Mouse (Mus musculus): ENCODE results near the gene Krt15. TPM values are rescaled to one million over a fixed set of nuclear protein-coding genes. Genes with fewer than 3 reads are reported as not detected.

Krt15 gene
- not detected for total RNA-seq (2021)

GRCm38 (mm10) chr11:100135731-100136130, at the start of gene Krt15:
Gene Krt15, minus strand, starts transcription at chr11:100135928.
- intact Hi-C loops (cut with DNase I) = no loop called here

GRCm38 (mm10) chr11:100181725-100182124, 46.0 kb upstream of the Krt15 start:
- DNase-seq (ENCODE audit: low spot score in 2 of 2) = no peak

More at GRCm38 (mm10) chr11:100135731-100136130, at the start of gene Krt15:
- no peak for DNase-seq (ENCODE audit: low spot score in 2 of 2)

GRCm38 (mm10) chr11:100179260-100179659, 43.5 kb upstream of the Krt15 start:
- intact Hi-C loops (cut with DNase I) = no loop called here
- DNase-seq (ENCODE audit: low spot score in 2 of 2) = no peak

More at GRCm38 (mm10) chr11:100181725-100182124, 46.0 kb upstream of the Krt15 start:
- intact Hi-C loops (cut with DNase I) = no loop called here

GRCm38 (mm10) chr11:100178307-100178706, 42.6 kb upstream of the Krt15 start:
- intact Hi-C loops (cut with DNase I) = no loop called here
- no peak for DNase-seq (ENCODE audit: low spot score in 2 of 2)

GRCm38 (mm10) chr11:100176791-100177190, 41.1 kb upstream of the Krt15 start:
- intact Hi-C loops (cut with DNase I) = no loop called here
- no peak for DNase-seq (ENCODE audit: low spot score in 2 of 2)

- intact Hi-C loops (cut with DNase I) = loop anchor here (1.0 to 10.0 kb wide), 3 partner anchors 113 to 784 kb away; partner anchors contain the start of gene Krt10
- DNase-seq (ENCODE audit: low spot score in 2 of 2) = peak; percentile 58 to 68
Observed at GRCm38 (mm10) chr11:100168765-100169762, 33.3 kb upstream of the Krt15 start.

- intact Hi-C loops (cut with DNase I) = loop anchor here (10.0 kb wide), 1 partner anchor 783 kb away; the partner anchor contains the start of gene Krt10
- DNase-seq (ENCODE audit: low spot score in 2 of 2) = no peak
Observed at GRCm38 (mm10) chr11:100168071-100168470, 32.3 kb upstream of the Krt15 start.

- intact Hi-C loops (cut with DNase I) = loop anchor here (10.0 kb wide), 1 partner anchor 780 kb away; the partner anchor contains the start of gene Krt10
Observed at GRCm38 (mm10) chr11:100164392-100164791, 28.7 kb upstream of the Krt15 start.

GRCm38 (mm10) chr11:100157908-100158477, 22.3 kb upstream of the Krt15 start:
- DNase-seq (ENCODE audit: low spot score in 2 of 2) = no peak
- intact Hi-C loops (cut with DNase I) = no loop called here

More at GRCm38 (mm10) chr11:100164392-100164791, 28.7 kb upstream of the Krt15 start:
- DNase-seq (ENCODE audit: low spot score in 2 of 2) = no peak

GRCm38 (mm10) chr11:100157331-100157730, 21.6 kb upstream of the Krt15 start:
- intact Hi-C loops (cut with DNase I) = no loop called here
- no peak for DNase-seq (ENCODE audit: low spot score in 2 of 2)

GRCm38 (mm10) chr11:100155497-100156255, 19.9 kb upstream of the Krt15 start:
- intact Hi-C loops (cut with DNase I) = no loop called here

GRCm38 (mm10) chr11:100148615-100149330, 13.0 kb upstream of the Krt15 start, which contains the start of gene Krt19:
Gene Krt19, minus strand, starts transcription at chr11:100148665.
- intact Hi-C loops (cut with DNase I) = no loop called here
- DNase-seq (ENCODE audit: low spot score in 2 of 2) = no peak

More at GRCm38 (mm10) chr11:100155497-100156255, 19.9 kb upstream of the Krt15 start:
- no peak for DNase-seq (ENCODE audit: low spot score in 2 of 2)

GRCm38 (mm10) chr11:100147566-100148353, 12.0 kb upstream of the Krt15 start:
- DNase-seq (ENCODE audit: low spot score in 2 of 2) = no peak
- intact Hi-C loops (cut with DNase I) = no loop called here

- intact Hi-C loops (cut with DNase I) = no loop called here
- DNase-seq (ENCODE audit: low spot score in 2 of 2) = no peak
Observed at GRCm38 (mm10) chr11:100145858-100146560, 10.3 kb upstream of the Krt15 start.

GRCm38 (mm10) chr11:100145104-100145503, 9.4 kb upstream of the Krt15 start:
- intact Hi-C loops (cut with DNase I) = no loop called here
- DNase-seq (ENCODE audit: low spot score in 2 of 2) = no peak

- intact Hi-C loops (cut with DNase I) = no loop called here
Observed at GRCm38 (mm10) chr11:100140966-100141365, 5.2 kb upstream of the Krt15 start.

GRCm38 (mm10) chr11:100139391-100139790, 3.7 kb upstream of the Krt15 start:
- no peak for DNase-seq (ENCODE audit: low spot score in 2 of 2)
- intact Hi-C loops (cut with DNase I) = no loop called here

More at GRCm38 (mm10) chr11:100140966-100141365, 5.2 kb upstream of the Krt15 start:
- no peak for DNase-seq (ENCODE audit: low spot score in 2 of 2)

Data from left cerebral cortex, postnatal 36 days (tissue).